In the genomic region with DNA sequence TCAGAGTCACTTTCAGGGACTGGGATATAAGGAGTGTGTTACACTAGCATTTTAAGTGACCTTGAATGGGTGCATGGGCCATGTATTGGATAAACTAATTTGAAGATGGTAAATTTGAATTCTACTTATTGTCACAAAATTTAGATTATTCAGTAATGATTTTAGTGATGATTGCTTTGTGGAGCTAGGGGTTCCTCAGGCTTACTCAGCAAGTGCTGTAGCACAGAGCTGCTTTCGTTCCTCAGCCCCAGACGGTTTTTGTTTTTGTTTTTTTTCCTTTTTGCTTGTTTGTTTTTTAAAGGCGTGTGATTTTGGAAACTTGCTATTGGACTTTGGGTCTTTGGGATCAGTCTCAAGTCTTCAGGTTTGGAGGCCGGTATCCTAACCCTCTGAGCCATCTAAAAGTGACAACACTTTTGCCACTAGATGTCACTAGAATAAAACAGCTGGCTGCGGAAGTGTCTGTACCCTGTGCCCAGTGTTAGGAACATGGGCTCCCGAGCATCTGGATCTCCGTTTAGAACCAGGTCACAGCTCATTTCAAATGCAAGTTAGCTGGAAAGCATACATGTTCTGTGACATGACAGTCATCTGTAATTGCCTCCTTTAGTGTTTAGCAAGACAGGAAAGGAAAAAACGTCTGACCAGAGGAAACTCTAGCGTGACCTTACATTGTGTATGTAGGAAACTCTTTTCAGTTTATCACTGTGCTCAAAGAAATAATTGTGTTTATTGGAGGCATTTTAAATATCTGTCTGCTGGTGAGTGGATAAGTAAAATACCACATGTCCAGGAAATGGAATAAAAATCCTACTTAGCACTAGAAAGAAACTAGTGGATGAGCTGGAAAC, we compare ENCODE assay signal across 8 mouse cellular contexts. TPM values are rescaled to one million over a fixed set of nuclear protein-coding genes. Genes with fewer than 3 reads are reported as not detected.
DNase-seq lines count a peak whose midpoint lies in the region; ATAC-seq lines count a peak whose summit lies in the region.

No protein-coding gene starts in this region.

- intact Hi-C loops in left cerebral cortex, postnatal 14 days (cut with DNase I), result loop anchor here (2.0 to 10.0 kb wide), 3 partner anchors 133 to 285 kb away; partner anchors contain the start of gene Dusp16

- peak; percentile 90 for ATAC-seq in megakaryocyte progenitor cell, adult 5-6 weeks (replicated peaks; ENCODE audit: poor library complexity)

- DNase-seq in urinary bladder, postnatal 14 days (ENCODE audit: low spot score), result peak; percentile 50
- DNase-seq in urinary bladder, adult 2 months (ENCODE audit: low spot score), result no peak
- DNase-seq in cerebellum, postnatal 25 days, result peak; percentile 41 to 57
- DNase-seq in gastrocnemius, adult 8-10 months (ENCODE audit: low spot score in 2 of 2), result peak; percentile 12
- DNase-seq in hindlimb bud, embryonic 11.5 days (ENCODE audit: extremely low spot score, low read depth, low spot score), result peak; percentile 20
- peak; percentile 52 to 58 for DNase-seq in left cerebral cortex, postnatal 14 days (ENCODE audit: low spot score in 2 of 2)
- DNase-seq in right cerebral cortex, postnatal 4 days, result peak; percentile 17

RNA-seq across cellular contexts. Expression of gene Borcs5, which starts 20.0 kb away (rescaled TPM):
- polyA plus RNA-seq in urinary bladder, adult 2 months (2012; rRNA removed), result 15.8 and 17.4 TPM in 2 replicates
- total RNA-seq in gastrocnemius, adult 8-10 months (2022), result 10 to 100 TPM; 16.8 to 18.8 (median 17.4) TPM
- 10 to 100 TPM; 28.3 to 30.9 TPM for total RNA-seq in left cerebral cortex, postnatal 14 days (2021)
- 11.5 and 12.8 TPM in 2 replicates for total RNA-seq in megakaryocyte progenitor cell, adult 5-6 weeks (2015)
- total RNA-seq in megakaryocyte progenitor cell, adult 5-6 weeks (2017), result 8.3 and 8.7 TPM in 2 replicates

RNA-seq across cellular contexts. Expression of gene Mansc1, which starts 27.0 kb away (rescaled TPM):
- 15.2 and 15.4 TPM in 2 replicates for polyA plus RNA-seq in urinary bladder, adult 2 months (2012; rRNA removed)
- 1 to 10 TPM in 1 of 4 experiments, under 1 TPM in 3; 0.46 to 1.0 (median 0.75) TPM for total RNA-seq in gastrocnemius, adult 8-10 months (2022)
- total RNA-seq in left cerebral cortex, postnatal 14 days (2021), result 1 to 10 TPM; 7.5 to 7.8 TPM
- total RNA-seq in megakaryocyte progenitor cell, adult 5-6 weeks (2015), result 7.3 and 8.1 TPM in 2 replicates
- total RNA-seq in megakaryocyte progenitor cell, adult 5-6 weeks (2017), result 2.7 and 3.3 TPM in 2 replicates
